Mouse (Mus musculus): ENCODE measurements around the gene Mrpl33. TPM values are rescaled to one million over a fixed set of nuclear protein-coding genes. Genes with fewer than 3 reads are reported as not detected.

Gene Mrpl33
- polyA plus RNA-seq, 2 experiments, result 138 to 312 TPM

DNA sequence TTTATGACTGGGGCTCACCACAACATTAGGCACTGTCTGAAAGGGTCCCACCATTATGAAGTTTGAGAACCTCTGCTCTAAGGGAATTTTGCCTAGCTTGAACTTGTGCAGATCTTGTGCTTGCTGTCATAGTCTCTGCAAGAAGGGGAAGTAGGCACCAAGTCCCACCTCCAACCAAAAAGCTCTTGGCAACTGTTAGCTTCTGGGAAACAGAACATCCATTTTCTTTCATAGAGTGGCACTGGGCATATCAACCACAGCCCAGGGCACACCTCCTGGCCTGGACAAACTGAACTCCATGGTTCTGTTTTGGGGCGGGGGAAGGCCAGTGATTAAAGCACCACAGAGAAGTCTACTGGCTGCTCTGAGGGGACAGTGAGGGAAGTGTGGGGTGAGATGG is 14.5 kb downstream of the Mrpl33 start:
- Histone ChIP-seq H3K9ac (ENCODE audit: low read depth, low read length, severe bottlenecking) (no peak overlapping the region), H3K4me2 (replicated peaks; ENCODE audit: low read depth, low read length, severe bottlenecking) (no peak overlapping the region), H3K27me3 (ENCODE audit: control insufficient read depth, insufficient read depth, low read length) (no peaks in the 10 kb centered on the region), H3K27ac (replicated peaks; ENCODE audit: low read depth, low read length) (no peak overlapping the region), H3K36me3 (ENCODE audit: control insufficient read depth, insufficient read depth, low read length) (peaks cover 4% of the 10 kb centered on the region; the same call in 1 of the 2 replicates), H3K4me1 (ENCODE audit: control insufficient read depth, insufficient read depth, low read length) (peaks cover 11% of the 10 kb centered on the region), H3K9me3 (ENCODE audit: control insufficient read depth, low read length) (no peaks in the 10 kb centered on the region), H3K4me3 (replicated peaks; ENCODE audit: low read length) (no peak overlapping the region)
- TF ChIP-seq POLR2A (IDR thresholded peaks at IDR 0.05; ENCODE audit: borderline replicate concordance, extremely low read depth, insufficient read depth, insufficient read length), result no peak
- ATAC-seq (ENCODE audit: low FRiP score, low read depth), result no peak
- 92% methylated on average over 1 of the region's 1 CpGs for WGBS
- no peak for DNase-seq (ENCODE audit: low spot score)

DNA sequence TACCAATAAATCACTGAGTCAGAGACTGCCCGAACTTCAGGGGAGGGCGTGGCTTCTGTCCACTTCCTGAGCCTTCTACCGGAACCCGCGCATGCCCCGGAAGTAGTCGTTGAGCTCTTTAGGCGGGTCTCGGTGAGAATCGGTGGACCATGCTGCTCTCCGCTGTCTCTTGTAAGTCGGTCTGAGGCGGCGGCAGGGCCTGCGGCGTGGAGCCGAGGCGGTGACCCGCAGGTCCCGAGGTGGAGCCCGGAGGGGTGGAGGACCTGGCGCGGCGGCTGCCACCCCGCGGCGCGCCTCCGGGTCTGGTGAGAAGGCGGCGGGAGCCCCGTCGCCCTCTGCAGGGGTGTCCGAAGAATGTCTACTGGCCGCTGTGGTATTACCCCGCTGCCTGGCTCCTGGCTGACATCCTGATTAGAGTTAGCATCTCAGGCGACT is 17.1 kb downstream of the Mrpl33 start:
- Histone ChIP-seq H3K27me3 (ENCODE audit: control insufficient read depth, insufficient read depth, low read length) (no peaks in the 10 kb centered on the region), H3K4me3 (replicated peaks; ENCODE audit: low read length) (peak overlapping the region; percentile 55), H3K4me1 (ENCODE audit: control insufficient read depth, insufficient read depth, low read length) (peaks cover 11% of the 10 kb centered on the region), H3K36me3 (ENCODE audit: control insufficient read depth, insufficient read depth, low read length) (peaks cover 21% of the 10 kb centered on the region), H3K9ac (ENCODE audit: low read depth, low read length, severe bottlenecking) (peak overlapping the region; percentile 67), H3K9me3 (ENCODE audit: control insufficient read depth, low read length) (no peaks in the 10 kb centered on the region), H3K27ac (replicated peaks; ENCODE audit: low read depth, low read length) (peak overlapping the region; percentile 71), H3K4me2 (replicated peaks; ENCODE audit: low read depth, low read length, severe bottlenecking) (peak overlapping the region; percentile 46)
- WGBS, result 0% methylated on average over 37 of the region's 37 CpGs
- ATAC-seq (ENCODE audit: low FRiP score, low read depth) (peak; percentile 93), DNase-seq (ENCODE audit: low spot score) (peak; percentile 87)
- peak; percentile 51; the same call in 1 of the 2 replicates for TF ChIP-seq POLR2A (IDR thresholded peaks at IDR 0.05; ENCODE audit: borderline replicate concordance, extremely low read depth, insufficient read depth, insufficient read length)

- peak overlapping the region; percentile 55 for H3K4me3 ChIP-seq (replicated peaks; ENCODE audit: low read length)
- TF ChIP-seq POLR2A (IDR thresholded peaks at IDR 0.05; ENCODE audit: borderline replicate concordance, extremely low read depth, insufficient read depth, insufficient read length), result no peak
- 52% methylated on average over 6 of the region's 6 CpGs for WGBS
Measured at GRCm38 (mm10) chr5:31614339-31615025, 17.7 kb downstream of the Mrpl33 start.

GRCm38 (mm10) chr5:31620326-31620725 is 23.6 kb downstream of the Mrpl33 start:
- Histone ChIP-seq H3K4me2 (replicated peaks; ENCODE audit: low read depth, low read length, severe bottlenecking) (no peak overlapping the region), H3K9ac (ENCODE audit: low read depth, low read length, severe bottlenecking) (no peak overlapping the region), H3K36me3 (ENCODE audit: control insufficient read depth, insufficient read depth, low read length) (peaks cover 54% of the 10 kb centered on the region), H3K27me3 (ENCODE audit: control insufficient read depth, insufficient read depth, low read length) (no peaks in the 10 kb centered on the region), H3K27ac (replicated peaks; ENCODE audit: low read depth, low read length) (no peak overlapping the region), H3K4me1 (ENCODE audit: control insufficient read depth, insufficient read depth, low read length) (peaks cover 1% of the 10 kb centered on the region; the same call in 1 of the 2 replicates), H3K9me3 (ENCODE audit: control insufficient read depth, low read length) (no peaks in the 10 kb centered on the region), H3K4me3 (replicated peaks; ENCODE audit: low read length) (no peak overlapping the region)
- TF ChIP-seq POLR2A (IDR thresholded peaks at IDR 0.05; ENCODE audit: borderline replicate concordance, extremely low read depth, insufficient read depth, insufficient read length), result no peak
- no peak for ATAC-seq (ENCODE audit: low FRiP score, low read depth)
- WGBS, result 87% methylated on average over 3 of the region's 3 CpGs
- no peak for DNase-seq (ENCODE audit: low spot score)

More at GRCm38 (mm10) chr5:31614339-31615025, 17.7 kb downstream of the Mrpl33 start:
- Histone ChIP-seq H3K36me3 (ENCODE audit: control insufficient read depth, insufficient read depth, low read length) (peaks cover 27% of the 10 kb centered on the region), H3K27me3 (ENCODE audit: control insufficient read depth, insufficient read depth, low read length) (no peaks in the 10 kb centered on the region), H3K9me3 (ENCODE audit: control insufficient read depth, low read length) (no peaks in the 10 kb centered on the region), H3K9ac (ENCODE audit: low read depth, low read length, severe bottlenecking) (peak overlapping the region; percentile 67), H3K4me1 (ENCODE audit: control insufficient read depth, insufficient read depth, low read length) (peaks cover 11% of the 10 kb centered on the region), H3K4me2 (replicated peaks; ENCODE audit: low read depth, low read length, severe bottlenecking) (peak overlapping the region; percentile 46), H3K27ac (replicated peaks; ENCODE audit: low read depth, low read length) (peak overlapping the region; percentile 71; the same call in 1 of the 2 replicates)
- ATAC-seq (ENCODE audit: low FRiP score, low read depth), result no peak
- no peak for DNase-seq (ENCODE audit: low spot score)

- Histone ChIP-seq H3K9ac (ENCODE audit: low read depth, low read length, severe bottlenecking) (no peak overlapping the region), H3K27ac (replicated peaks; ENCODE audit: low read depth, low read length) (no peak overlapping the region), H3K4me3 (replicated peaks; ENCODE audit: low read length) (no peak overlapping the region), H3K4me1 (ENCODE audit: control insufficient read depth, insufficient read depth, low read length) (no peaks in the 10 kb centered on the region; the same call in 1 of the 2 replicates), H3K36me3 (ENCODE audit: control insufficient read depth, insufficient read depth, low read length) (peaks cover 7% of the 10 kb centered on the region), H3K27me3 (ENCODE audit: control insufficient read depth, insufficient read depth, low read length) (no peaks in the 10 kb centered on the region), H3K9me3 (ENCODE audit: control insufficient read depth, low read length) (no peaks in the 10 kb centered on the region), H3K4me2 (replicated peaks; ENCODE audit: low read depth, low read length, severe bottlenecking) (no peak overlapping the region)
- TF ChIP-seq POLR2A (IDR thresholded peaks at IDR 0.05; ENCODE audit: borderline replicate concordance, extremely low read depth, insufficient read depth, insufficient read length), result no peak
- DNase-seq (ENCODE audit: low spot score) (no peak), ATAC-seq (ENCODE audit: low FRiP score, low read depth) (no peak)
- 40% methylated on average over 3 of the region's 3 CpGs for WGBS
Measured at GRCm38 (mm10) chr5:31627117-31627516, 30.4 kb downstream of the Mrpl33 start.
